Mouse (Mus musculus): ENCODE data around the gene Hap1.

GRCm38 (mm10) chr11:100301292-100301691 is 54.6 kb downstream of the Hap1 start:
- TF ChIP-seq EP300 (IDR thresholded peaks at IDR 0.05; ENCODE audit: low read depth) (no peak), CTCF (IDR thresholded peaks at IDR 0.05; ENCODE audit: low read depth) (no peak)
